In genomic region chr12:21472487-21472886, GRCm38 (mm10) we compare ENCODE assay signal across 7 mouse cellular contexts. TPM values are rescaled to one million over a fixed set of nuclear protein-coding genes. Genes with fewer than 3 reads are reported as not detected.
DNase-seq lines count a peak whose midpoint lies in the region; ATAC-seq and TF ChIP-seq lines count a peak whose summit lies in the region.

No protein-coding gene starts in this region.

- DNase-seq in lung, adult 18-20 months = peak; percentile 20 to 48
- no peak for DNase-seq in lung, adult 2 months
- peak; percentile 15 to 56 for DNase-seq in left cerebral cortex, postnatal 10 days (ENCODE audit: extremely low spot score in 1 of 2, low spot score in 2 of 2)
- peak; percentile 38 to 43 for DNase-seq in right cerebral cortex, adult 2 months (ENCODE audit: low spot score in 2 of 2)
- DNase-seq in urinary bladder, postnatal 4 days (ENCODE audit: low spot score in 2 of 2) = no peak

- ATAC-seq in cerebellum, adult (ENCODE audit: insufficient number of reproducible peaks, low FRiP score, low TSS enrichment) = peak; percentile 95
- peak; percentile 50 for ATAC-seq in granulocyte monocyte progenitor cell, adult 5-6 weeks (replicated peaks; ENCODE audit: poor library complexity, severe bottlenecking)

- no peak for TF ChIP-seq CTCF in lung, adult 2 months (IDR thresholded peaks at IDR 0.05; ENCODE audit: insufficient read depth, low read length)

- H3K4me3 ChIP-seq in lung, adult 2 months (replicated peaks; ENCODE audit: extremely low read depth, low read depth, low read length) = no peak overlapping the region

- intact Hi-C loops in left cerebral cortex, postnatal 10 days (cut with DNase I) = no loop called here

- TF ChIP-seq POLR2A in lung, adult 2 months (IDR thresholded peaks at IDR 0.05; ENCODE audit: borderline replicate concordance, extremely low read depth, low read depth, low read length) = no peak

- H3K4me1 ChIP-seq in lung, adult 2 months (ENCODE audit: control insufficient read depth, insufficient read depth, low read length) = no peaks in the 10 kb centered on the region

- WGBS in lung, adult 2 months = 27% methylated on average over 4 of the region's 4 CpGs

RNA-seq across cellular contexts. Expression of gene Ywhaq, which starts 55.0 kb away (rescaled TPM):
- polyA plus RNA-seq in lung, adult 2 months (2012; rRNA removed) = 79.4 and 85.5 TPM in 2 replicates
- 218 and 229 TPM in 2 replicates for total RNA-seq in granulocyte monocyte progenitor cell, adult 5-6 weeks (2014; fragmentation: Nextera tagmentation)
- total RNA-seq in granulocyte monocyte progenitor cell, adult 5-6 weeks (2017) = 198 and 212 TPM in 2 replicates
- 100 to 1,000 TPM; 645 to 677 TPM for total RNA-seq in left cerebral cortex, postnatal 10 days (2021)

Comparison
In these comparisons a context has a peak if more than half of its experiments do, and no peak if none do; other contexts are left out.
1. DNase-seq: peak in lung, adult 18-20 months (2 of 2), left cerebral cortex, postnatal 10 days (2 of 2) and right cerebral cortex, adult 2 months (2 of 2); none in lung, adult 2 months (single experiment) and urinary bladder, postnatal 4 days (0 of 2).